Mouse (Mus musculus) erythroblast, adult 5-6 weeks (primary cell): Measurements from ENCODE around the gene Mex3b. TPM values are rescaled to one million over a fixed set of nuclear protein-coding genes. Genes with fewer than 3 reads are reported as not detected.

Experiments used
- ATAC-seq: replicated peaks from 2 replicates; pipeline ENCODE4 v1.8.0; 2016; ENCODE audit warnings: moderate number of reproducible peaks, mild to moderate bottlenecking, moderate TSS enrichment, inconsistent platforms; ENCODE audit not compliant: poor library complexity, low FRiP score, severe bottlenecking
- total RNA-seq, 2 experiments: library from RNA; stranded (forward) in 1 of 2; stranded (reverse) in 1 of 2; fragments of 150-400 nt in 1 of 2; fragments of 200-764, 138-1000 nt in 1 of 2; gene quantifications; 2 replicates each; pipeline versions ENCODE4 v1.2.3 to v1.2.4; 2015 to 2017; ENCODE audit warnings: low replicate concordance in 2 of 2

Mex3b gene
- total RNA-seq, 2 experiments from 2014 or later: 0.77 TPM

- ATAC-seq: peak; percentile 84
These were observed 1.2 kb upstream of the Mex3b start for GRCm38 (mm10) chr7:82865834-82866485.

- ATAC-seq: peak; percentile 74
These were observed 455 bp upstream of the Mex3b start for GRCm38 (mm10) chr7:82866486-82867270.

GRCm38 (mm10) chr7:82868309-82869230 is 1.4 kb downstream of the Mex3b start:
- no peak for ATAC-seq

GRCm38 (mm10) chr7:82869231-82870147 is 2.4 kb downstream of the Mex3b start:
- no peak for ATAC-seq

- no peak for ATAC-seq
These were observed 3.0 kb downstream of the Mex3b start for GRCm38 (mm10) chr7:82870148-82870513.

GRCm38 (mm10) chr7:82876551-82876950 is 9.4 kb downstream of the Mex3b start:
- ATAC-seq: no peak

GRCm38 (mm10) chr7:82880016-82880415 is 12.9 kb downstream of the Mex3b start:
- no peak for ATAC-seq

- ATAC-seq: no peak
These were observed 13.6 kb downstream of the Mex3b start for GRCm38 (mm10) chr7:82880700-82881099.

- no peak for ATAC-seq
These were observed 23.3 kb downstream of the Mex3b start for GRCm38 (mm10) chr7:82890317-82890850.

GRCm38 (mm10) chr7:82890875-82891515 is 23.9 kb downstream of the Mex3b start:
- ATAC-seq: no peak

GRCm38 (mm10) chr7:82894366-82894765 is 27.2 kb downstream of the Mex3b start:
- no peak for ATAC-seq

GRCm38 (mm10) chr7:82895606-82896005 is 28.5 kb downstream of the Mex3b start:
- no peak for ATAC-seq

- no peak for ATAC-seq
These were observed 29.6 kb downstream of the Mex3b start for GRCm38 (mm10) chr7:82896750-82897149.

GRCm38 (mm10) chr7:82899459-82900297 is 32.5 kb downstream of the Mex3b start:
- ATAC-seq: no peak

GRCm38 (mm10) chr7:82903006-82903405 is 35.9 kb downstream of the Mex3b start:
- ATAC-seq: no peak

- ATAC-seq: no peak
These were observed 38.4 kb downstream of the Mex3b start for GRCm38 (mm10) chr7:82905527-82905926.

- ATAC-seq: no peak
These were observed 39.9 kb downstream of the Mex3b start for GRCm38 (mm10) chr7:82907081-82907480.
